Mouse (Mus musculus) T-helper 1 cell (primary cell): ENCODE measurements around the gene Fubp3.

ENCODE experiments used
- in situ Hi-C: fragments of 300-600 bp; cut with MboI, MseI; formaldehyde crosslinking; loops from one replicate; pipeline ENCODE4 v1.15.1; 2025; ENCODE audit warnings: high pct_unique_total_duplicates

Fubp3 gene

DNA sequence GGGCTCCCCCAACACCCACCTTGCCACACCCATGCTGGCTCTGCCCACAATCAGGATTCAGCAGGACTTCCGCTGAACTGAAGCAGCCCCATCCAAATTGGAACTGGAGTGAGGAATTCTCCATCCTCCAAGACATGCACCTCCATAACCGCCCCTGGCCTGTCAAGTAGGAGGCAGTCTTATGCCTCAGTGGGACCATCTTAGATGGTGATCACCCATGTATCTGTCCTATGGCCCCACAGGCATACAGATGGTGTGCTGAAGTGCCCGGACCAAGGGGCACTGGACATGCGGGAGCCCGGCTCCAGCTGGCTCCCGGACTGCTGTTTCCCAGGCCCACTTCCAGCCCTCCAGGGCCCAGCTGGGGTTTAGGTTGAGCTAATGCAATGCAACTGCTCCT is 46.8 kb downstream of the Fubp3 start:
- in situ Hi-C loops: no loop called here

DNA sequence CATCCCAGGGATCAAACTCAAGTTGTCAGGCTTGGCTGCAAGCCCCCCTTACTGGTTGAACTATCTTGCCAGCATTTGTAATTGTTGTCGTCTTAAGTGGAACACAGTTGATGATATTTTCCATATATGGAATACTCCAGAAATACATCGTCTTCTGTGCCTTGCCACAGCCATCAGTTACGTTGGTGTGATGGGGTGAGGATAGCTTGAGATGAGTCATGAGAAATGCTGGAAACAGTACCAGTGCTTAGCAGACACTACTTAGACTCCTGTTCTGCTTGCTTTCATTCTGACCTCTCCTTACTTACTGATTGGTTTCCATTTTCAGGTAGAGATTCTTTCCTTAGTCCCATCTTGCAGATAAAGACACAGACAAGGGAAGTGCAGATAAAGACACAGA is 61.1 kb downstream of the Fubp3 start:
- in situ Hi-C loops: loop anchor here (10.0 kb wide), 1 partner anchor 971 kb away; no protein-coding TSS in a partner anchor

DNA sequence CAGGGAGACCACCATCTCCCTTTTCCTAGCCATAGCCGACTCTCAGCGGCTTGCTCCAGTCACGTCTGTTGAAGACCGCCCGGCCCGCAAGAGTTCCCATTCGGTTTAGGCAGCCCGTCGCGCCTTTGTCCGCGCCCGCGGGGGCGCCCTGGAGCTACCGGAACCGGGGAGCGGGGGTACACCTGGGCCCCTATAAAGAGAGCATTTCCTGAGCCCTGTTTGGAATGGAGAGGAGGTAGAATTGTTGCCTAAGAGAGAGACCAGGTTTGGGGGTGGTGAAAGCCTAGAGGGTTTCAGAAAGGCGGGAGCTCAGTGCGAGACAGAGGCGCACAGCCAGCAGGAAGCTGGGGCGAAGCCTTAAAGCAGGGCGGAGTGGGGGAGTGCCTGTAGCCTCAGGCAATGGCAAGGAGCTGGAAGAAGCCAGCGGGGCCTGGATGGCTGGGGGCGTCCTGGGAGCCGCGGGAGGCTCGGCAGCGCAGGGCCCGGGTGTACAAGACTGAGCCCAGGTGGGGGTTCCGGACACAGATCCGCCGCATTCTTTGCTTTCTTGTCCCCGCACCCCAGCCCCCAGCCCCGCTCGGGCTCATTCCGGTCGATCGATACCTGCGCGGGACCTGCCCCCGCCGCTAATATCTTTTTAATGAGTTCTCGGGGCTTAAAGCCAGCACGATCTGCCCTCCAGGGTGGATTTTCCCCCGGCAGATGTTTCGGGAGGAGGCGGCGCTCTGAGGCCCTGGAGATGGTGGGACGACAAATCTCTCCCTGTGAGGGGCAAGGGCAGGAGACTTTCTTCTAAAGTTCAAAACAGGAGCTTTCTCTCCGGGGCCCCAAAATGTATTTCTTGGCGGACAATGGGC is 63.1 kb downstream of the Fubp3 start:
- in situ Hi-C loops: loop anchor here (10.0 kb wide), 1 partner anchor 969 kb away; no protein-coding TSS in a partner anchor

- in situ Hi-C loops: loop anchor here (10.0 kb wide), 1 partner anchor 969 kb away; no protein-coding TSS in a partner anchor
Observed at GRCm38 (mm10) chr2:31636138-31636741, 63.8 kb downstream of the Fubp3 start.

- in situ Hi-C loops: loop anchor here (10.0 kb wide), 1 partner anchor 968 kb away; no protein-coding TSS in a partner anchor
Observed at GRCm38 (mm10) chr2:31636742-31637141, 64.3 kb downstream of the Fubp3 start.

DNA sequence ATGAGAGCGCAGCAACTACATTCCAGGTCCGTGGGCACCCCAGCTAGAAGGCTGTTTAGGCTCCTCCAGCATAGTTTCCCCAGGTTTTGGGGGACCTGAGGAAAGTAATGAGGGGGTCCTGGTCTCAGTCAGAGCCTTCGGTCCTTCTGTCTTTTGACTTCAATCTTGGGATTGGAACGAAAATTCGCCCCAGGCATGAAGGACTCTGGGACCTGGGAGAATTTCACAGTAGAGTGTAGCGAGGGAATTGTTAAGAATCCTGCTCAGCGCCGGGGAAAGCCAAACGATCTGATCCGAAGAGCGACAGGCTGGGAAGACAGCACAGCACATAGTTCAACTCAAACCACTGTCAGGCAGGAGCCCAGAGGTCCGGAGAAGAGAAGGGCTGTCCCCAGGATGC is 64.9 kb downstream of the Fubp3 start:
- in situ Hi-C loops: loop anchor here (10.0 kb wide), 1 partner anchor 967 kb away; no protein-coding TSS in a partner anchor

DNA sequence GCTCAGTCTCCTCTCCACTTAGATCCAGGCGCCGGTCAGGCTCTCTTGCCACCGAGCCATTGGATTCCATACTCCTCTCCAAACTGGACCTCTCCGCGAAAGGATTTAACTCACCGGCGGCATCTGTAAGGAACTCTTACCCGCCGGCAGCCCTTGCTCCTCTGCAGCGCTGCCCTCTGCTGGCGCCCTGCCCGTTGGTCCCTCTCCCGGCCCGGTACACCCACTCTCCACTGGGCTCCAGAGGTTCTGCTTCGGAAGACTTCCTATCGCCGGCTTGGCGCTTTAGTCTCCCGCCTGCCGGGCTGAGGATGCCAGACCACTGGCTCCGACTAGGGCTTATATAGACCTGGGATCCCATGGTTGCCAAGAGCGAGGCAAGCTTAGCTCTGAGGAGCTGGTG is 65.4 kb downstream of the Fubp3 start:
- in situ Hi-C loops: loop anchor here (10.0 kb wide), 1 partner anchor 967 kb away; no protein-coding TSS in a partner anchor

DNA sequence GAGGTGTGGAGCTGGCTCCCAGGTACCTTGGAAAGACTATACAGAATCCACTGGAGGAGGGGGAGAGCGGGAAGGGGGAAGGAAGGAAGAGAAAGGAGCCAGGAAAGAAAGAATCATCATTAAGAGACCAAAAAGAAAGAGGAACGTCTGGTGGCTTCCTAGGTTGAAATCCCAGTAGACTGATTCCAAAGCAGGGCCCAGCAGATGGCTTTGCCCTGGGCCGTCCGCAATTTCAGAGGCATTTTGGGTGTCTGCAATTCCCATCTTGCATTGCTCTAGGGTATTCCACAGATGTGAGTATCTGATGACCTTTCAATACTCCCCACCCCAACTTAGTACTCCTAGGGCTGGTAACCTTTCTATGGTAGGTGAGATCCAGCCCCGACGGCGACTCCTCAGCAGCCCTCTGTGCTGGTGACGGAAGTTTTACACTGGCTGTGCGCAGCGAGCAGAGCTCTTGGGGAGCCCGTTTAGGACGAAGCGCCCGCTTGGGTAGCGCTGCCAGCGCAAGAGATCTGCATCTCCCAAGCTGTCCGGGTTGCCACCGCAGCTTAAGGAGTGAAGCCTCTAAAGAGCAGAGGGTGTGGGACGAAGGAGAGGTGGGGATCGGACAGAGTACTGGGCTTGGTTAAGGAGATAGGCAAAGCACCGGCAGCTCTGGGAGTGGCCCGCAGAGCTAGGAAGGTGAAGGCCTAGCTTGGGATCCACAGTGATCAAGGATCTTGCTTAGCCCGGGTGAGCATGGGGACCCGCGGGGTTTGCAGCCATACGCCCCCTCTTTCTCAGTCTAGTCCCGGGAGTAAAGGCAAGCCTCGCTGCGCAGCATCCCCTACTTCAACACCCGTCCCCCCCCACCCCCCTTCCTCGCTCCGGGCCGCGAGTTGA is 66.4 kb downstream of the Fubp3 start:
- in situ Hi-C loops: loop anchor here (10.0 kb wide), 1 partner anchor 966 kb away; no protein-coding TSS in a partner anchor

GRCm38 (mm10) chr2:31639466-31639760 is 67.0 kb downstream of the Fubp3 start:
- in situ Hi-C loops: loop anchor here (10.0 kb wide), 1 partner anchor 965 kb away; no protein-coding TSS in a partner anchor

GRCm38 (mm10) chr2:31639901-31640608 is 67.6 kb downstream of the Fubp3 start, which contains the start of gene Prdm12:
TSS of gene Prdm12 (plus strand) at chr2:31640037.
- in situ Hi-C loops: loop anchor here (10.0 kb wide), 1 partner anchor 965 kb away; no protein-coding TSS in a partner anchor

- in situ Hi-C loops: no loop called here
Observed at GRCm38 (mm10) chr2:31640609-31641507, 68.4 kb downstream of the Fubp3 start.

DNA sequence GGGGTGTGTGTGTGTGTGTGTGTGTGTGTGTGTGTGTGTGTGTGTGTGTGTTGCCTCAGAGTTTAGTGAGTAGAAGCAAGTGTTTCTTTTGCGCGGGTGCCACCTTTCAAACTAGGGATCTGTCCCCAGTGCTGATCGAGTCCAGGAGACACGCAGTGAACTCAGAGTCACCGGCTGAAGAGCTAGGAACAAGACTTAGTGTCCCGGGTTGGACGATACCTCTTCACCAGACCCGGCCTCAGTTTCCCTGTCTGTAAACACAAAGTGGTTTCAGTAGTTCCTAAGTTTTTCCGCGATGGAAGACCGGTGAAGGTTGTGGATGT is 69.0 kb downstream of the Fubp3 start:
- in situ Hi-C loops: no loop called here

DNA sequence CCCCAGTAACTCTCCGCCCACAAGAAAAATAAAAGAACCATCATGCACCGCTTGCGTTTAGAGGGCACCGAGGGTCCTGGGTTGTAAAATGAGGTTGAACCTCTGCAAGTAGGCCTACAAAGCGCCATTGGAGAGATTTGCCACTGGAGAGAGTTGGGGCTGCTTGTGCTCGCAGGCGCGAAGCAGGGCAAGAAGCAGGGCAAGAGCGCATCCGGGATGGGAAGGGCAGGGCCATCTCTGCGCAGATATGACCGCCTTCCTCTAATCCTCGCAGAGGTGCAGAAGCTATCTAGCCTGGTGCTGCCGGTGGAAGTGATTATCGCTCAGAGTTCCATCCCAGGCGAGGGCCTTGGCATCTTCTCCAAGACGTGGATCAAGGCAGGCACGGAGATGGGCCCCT is 69.5 kb downstream of the Fubp3 start:
- in situ Hi-C loops: no loop called here

GRCm38 (mm10) chr2:31653971-31654853 is 81.8 kb downstream of the Fubp3 start:
- in situ Hi-C loops: loop anchor here (5.0 kb wide), 1 partner anchor 172 kb away; no protein-coding TSS in a partner anchor

DNA sequence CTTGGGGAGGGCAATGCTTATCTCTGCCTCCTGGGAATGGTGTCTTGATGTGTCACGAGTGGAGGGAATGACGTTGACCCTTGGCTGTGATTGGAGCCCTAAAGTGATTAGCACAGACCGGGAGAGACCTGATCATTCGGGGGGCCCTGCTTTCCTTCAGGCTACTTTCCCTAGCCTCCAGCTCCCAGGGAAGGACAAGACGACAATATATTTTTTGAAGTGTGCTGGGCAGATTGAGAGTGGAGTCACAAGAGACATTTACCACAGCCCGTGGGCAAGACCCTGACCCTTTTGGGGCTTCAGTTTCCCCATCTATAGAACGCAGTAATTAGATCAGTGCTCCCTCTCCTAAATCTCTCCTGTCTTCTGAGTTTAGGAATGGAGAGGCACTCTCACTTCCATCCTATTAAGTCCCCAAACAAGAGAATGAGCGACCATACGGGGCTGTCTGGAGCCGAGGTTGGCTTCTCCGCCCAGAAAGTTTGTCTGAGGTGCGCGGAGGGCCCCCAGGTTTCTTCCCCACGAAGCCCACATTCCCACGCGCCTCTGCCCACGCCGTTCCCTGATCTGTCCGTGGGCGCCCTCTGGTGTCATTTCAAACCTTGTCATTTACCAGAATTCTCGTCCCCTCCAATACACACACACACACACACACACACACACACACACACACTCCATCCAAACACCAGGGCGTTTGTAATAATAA is 82.6 kb downstream of the Fubp3 start:
- in situ Hi-C loops: loop anchor here (5.0 kb wide), 1 partner anchor 173 kb away; no protein-coding TSS in a partner anchor

GRCm38 (mm10) chr2:31656374-31656773 is 83.9 kb downstream of the Fubp3 start:
- in situ Hi-C loops: no loop called here

- in situ Hi-C loops: no loop called here
Observed at GRCm38 (mm10) chr2:31662939-31663803, 90.7 kb downstream of the Fubp3 start.
